Mouse (Mus musculus) myocyte (in vitro differentiated cells): ENCODE results near the gene Vopp1.

Experiments used
- POLR2A ChIP-seq: IDR thresholded peaks from one replicate; pipeline ENCODE4 v1.6.1; 2011; ENCODE audit warnings: low read depth, mild to moderate bottlenecking, control low read depth, moderate library complexity; ENCODE audit not compliant: insufficient read length
- TCF12 ChIP-seq: IDR thresholded peaks from one replicate; pipeline ENCODE4 v1.6.1; 2011; ENCODE audit warnings: mild to moderate bottlenecking, control low read depth; ENCODE audit not compliant: poor library complexity, insufficient read depth, severe bottlenecking

DNA sequence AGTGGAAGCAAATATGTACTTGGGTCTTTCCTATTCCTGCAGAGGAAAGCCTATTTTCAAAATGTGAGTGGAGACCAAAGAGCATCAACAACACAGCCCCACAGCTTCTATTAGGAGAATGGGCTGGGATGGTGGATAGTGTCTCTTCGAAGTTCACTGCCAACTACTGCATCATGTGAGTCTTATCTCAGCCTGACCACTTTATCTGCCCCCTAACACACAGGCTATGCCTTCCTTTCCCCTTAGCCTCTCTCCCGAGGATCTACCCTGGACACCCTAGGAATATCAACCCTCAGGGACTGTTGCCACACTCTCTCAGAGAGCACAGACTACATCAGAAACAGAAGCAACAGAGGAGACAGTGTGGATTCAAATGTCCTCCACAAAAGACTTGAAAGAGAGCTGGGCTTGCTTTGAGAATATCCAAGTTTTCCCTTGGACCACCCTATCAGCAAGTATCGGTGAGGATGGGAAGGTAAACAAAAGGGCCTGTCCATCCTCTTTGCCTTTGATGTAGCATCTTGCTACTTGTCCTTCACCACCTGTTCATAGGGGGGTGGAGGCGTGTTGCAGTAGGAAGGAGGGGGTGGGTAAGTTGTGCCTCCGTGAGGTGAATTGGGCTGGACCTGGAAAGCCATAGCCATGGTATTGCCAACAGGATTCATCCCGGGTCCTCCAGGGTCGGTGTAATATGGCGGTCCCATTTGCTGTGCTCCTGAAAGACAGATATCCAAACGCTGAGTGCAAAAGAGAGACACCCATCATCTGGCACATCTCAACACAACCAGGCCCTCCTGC lies 70.8 kb downstream of the Vopp1 start:
- TF ChIP-seq TCF12 (no peak), POLR2A (no peak)
